Mouse (Mus musculus) liver, postnatal 0 days (tissue): ENCODE measurements at regions not wholly inside any gene's neighbourhood (a gene's known extent, or its start where the extent isn't known, plus 50 kb on each side); places are given as distances from the start of the nearest gene placed in this dataset.

Experiments
- ATAC-seq: fragments of 200-750 bp; cut with Nextera tagmentation; 2 replicates; pipeline ENCODE4 v1.8.0; 2017; ENCODE audit warnings: mild to moderate bottlenecking, moderate library complexity
- DNase-seq: peaks from one replicate; pipeline ENCODE4 v3.0.0-alpha.2; 2016
- H3K27ac ChIP-seq: fragments of 300-500 bp; sonication (generic); 2 replicates; pipeline ENCODE4 v1.5.1; 2014; ENCODE audit warnings: antibody characterized with exemption, moderate library complexity, mild to moderate bottlenecking, low read depth
- H3K27me3 ChIP-seq: fragments of 300-500 bp; sonication (generic); 2 replicates; pipeline ENCODE4 v1.6.1; 2014; ENCODE audit warnings: low read length, control low read depth, mixed read lengths; ENCODE audit not compliant: insufficient read depth
- H3K36me3 ChIP-seq: fragments of 300-500 bp; sonication (generic); replicated peaks from 2 replicates; pipeline ENCODE4 v1.6.1; 2014; ENCODE audit warnings: mild to moderate bottlenecking, control low read depth, low read length, moderate library complexity, mixed read lengths; ENCODE audit not compliant: insufficient read depth
- H3K4me1 ChIP-seq: fragments of 300-500 bp; sonication (generic); 2 replicates; pipeline ENCODE4 v1.6.1; 2014; ENCODE audit warnings: antibody characterized with exemption, mild to moderate bottlenecking, control low read depth; ENCODE audit not compliant: insufficient read depth
- H3K4me2 ChIP-seq: fragments of 300-500 bp; sonication (generic); 2 replicates; pipeline ENCODE4 v1.6.1; 2014; ENCODE audit warnings: low read depth, mild to moderate bottlenecking, low read length, moderate library complexity, mixed read lengths
- H3K4me3 ChIP-seq: fragments of 300-500 bp; sonication (generic); 2 replicates; pipeline ENCODE4 v1.5.1; 2014; ENCODE audit warnings: low read depth, low read length
- H3K9ac ChIP-seq: fragments of 300-500 bp; sonication (generic); replicated peaks from 2 replicates; pipeline ENCODE4 v1.6.1; 2014; ENCODE audit warnings: mild to moderate bottlenecking, moderate library complexity
- H3K9me3 ChIP-seq: fragments of 300-500 bp; sonication (generic); 2 replicates; pipeline ENCODE4 v1.6.1; 2016; ENCODE audit warnings: mild to moderate bottlenecking, control low read depth, low read length, mixed read lengths
- CTCF ChIP-seq: sonication (generic); IDR thresholded peaks from 2 replicates; pipeline ENCODE4 v1.5.1; 2016; ENCODE audit warnings: antibody characterized with exemption, low read depth
- EP300 ChIP-seq: IDR thresholded peaks from 2 replicates; pipeline ENCODE4 v1.6.1; 2016; ENCODE audit warnings: antibody characterized with exemption, low read depth, mild to moderate bottlenecking
- WGBS: fragments of 180-500 bp; shearing (Covaris S2); extraction: QIAGEN DNeasy Blood & Tissue Kit; methylation state at CpG from one replicate; pipeline ENCODE4 v1.1.7; 2014; ENCODE audit not compliant: insufficient replicate concordance; 5-methylcytosine and 5-hydroxymethylcytosine counted together

DNA sequence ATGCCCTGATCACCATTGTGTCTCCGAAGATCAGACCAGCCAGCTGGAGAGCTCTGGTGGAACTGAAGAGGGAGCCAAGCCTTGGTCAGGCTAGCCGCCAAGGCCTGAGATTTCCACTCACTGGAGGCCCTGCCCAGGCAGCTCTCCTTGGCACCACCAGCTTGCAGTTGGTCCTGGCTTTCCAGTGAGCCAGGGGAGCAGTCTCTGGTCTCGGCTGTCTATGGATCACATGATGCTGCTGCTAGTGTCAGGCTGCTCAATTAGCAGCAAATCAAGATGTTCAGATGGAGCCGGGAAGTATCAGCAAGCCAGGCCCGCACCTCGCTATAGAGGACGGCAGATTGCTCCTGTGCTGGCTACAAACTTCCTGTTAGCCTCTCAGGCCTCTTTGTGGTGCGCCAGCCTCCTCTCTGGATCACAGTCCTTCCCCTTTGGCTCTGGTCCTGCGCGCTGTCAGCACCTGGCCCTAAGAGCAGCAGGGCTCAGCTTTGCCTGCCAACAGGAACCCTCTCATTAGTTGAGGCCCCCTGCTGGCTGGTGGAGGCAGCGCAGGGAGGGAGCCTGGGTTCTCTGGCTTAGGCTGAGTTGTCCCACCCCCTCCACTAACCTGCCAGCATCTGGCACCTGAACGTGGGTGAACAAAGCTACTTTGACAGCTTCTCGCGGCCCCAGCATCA lies 174.8 kb upstream of the Ntm start:
- Histone ChIP-seq H3K4me1 (no peaks in the 10 kb centered on the region), H3K4me3 (no peak overlapping the region), H3K9ac (no peak overlapping the region), H3K27ac (no peak overlapping the region), H3K4me2 (no peak overlapping the region), H3K9me3 (no peaks in the 10 kb centered on the region), H3K36me3 (no peaks in the 10 kb centered on the region), H3K27me3 (no peaks in the 10 kb centered on the region)
- DNase-seq (peak; percentile 82), ATAC-seq (peak; percentile 56)
- TF ChIP-seq CTCF (peak; percentile 83), EP300 (no peak)
- whole genome bisulfite sequencing: 22% methylated on average over 14 of the region's 14 CpGs

DNA sequence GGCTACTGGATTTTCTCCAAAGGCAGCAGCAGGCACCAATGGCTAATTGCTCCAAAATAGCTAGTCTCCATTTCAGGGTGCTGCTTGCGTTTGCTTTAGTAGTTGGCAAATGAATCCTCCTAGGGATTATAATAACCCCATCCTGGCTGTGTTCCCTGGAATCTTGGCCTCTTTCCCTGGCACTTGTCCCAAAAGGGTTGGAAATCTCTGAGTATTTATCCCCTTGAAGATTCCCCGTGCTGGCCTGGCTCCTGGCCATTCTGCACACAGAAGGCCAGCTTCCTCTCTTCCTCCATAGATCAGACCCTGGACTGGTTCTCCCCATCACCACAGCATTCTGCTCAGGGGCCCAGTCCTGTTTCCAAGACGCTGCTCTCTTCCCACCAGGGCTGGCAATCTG lies 177.2 kb upstream of the Ntm start:
- H3K27me3 ChIP-seq: no peaks in the 10 kb centered on the region
- no peak overlapping the region for H3K9ac ChIP-seq
- no peaks in the 10 kb centered on the region for H3K36me3 ChIP-seq
- TF ChIP-seq EP300 (no peak), CTCF (no peak)
- ATAC-seq (no peak), DNase-seq (peak; percentile 19)
- H3K27ac ChIP-seq: no peak overlapping the region
- H3K4me3 ChIP-seq: no peak overlapping the region
- H3K9me3 ChIP-seq: no peaks in the 10 kb centered on the region
- no peaks in the 10 kb centered on the region for H3K4me1 ChIP-seq
- no peak overlapping the region for H3K4me2 ChIP-seq
- WGBS: 51% methylated on average over 3 of the region's 3 CpGs

DNA sequence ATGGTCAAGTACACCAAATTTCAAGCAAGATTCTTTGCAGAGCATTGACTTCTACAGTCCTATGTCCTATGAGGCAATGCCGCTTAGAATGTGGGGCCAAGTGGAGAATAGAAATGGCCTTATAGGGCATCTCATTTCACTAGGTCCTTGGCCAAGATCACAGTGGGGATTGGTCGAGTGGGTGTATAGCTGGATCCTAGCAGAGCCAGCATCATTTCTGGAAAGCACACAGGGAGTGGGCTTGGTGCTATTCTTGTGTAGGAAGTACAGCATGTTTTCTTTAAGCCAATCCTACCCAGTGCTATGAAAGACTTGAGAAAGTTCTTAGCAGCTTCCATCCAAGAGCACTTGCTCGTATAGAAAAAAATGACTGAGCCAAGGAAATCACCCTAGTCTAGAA lies 178.2 kb upstream of the Ntm start:
- Histone ChIP-seq H3K4me3 (no peak overlapping the region), H3K4me2 (no peak overlapping the region), H3K9me3 (no peaks in the 10 kb centered on the region), H3K9ac (no peak overlapping the region), H3K4me1 (no peaks in the 10 kb centered on the region), H3K36me3 (no peaks in the 10 kb centered on the region), H3K27me3 (no peaks in the 10 kb centered on the region), H3K27ac (no peak overlapping the region)
- DNase-seq (no peak), ATAC-seq (no peak)
- TF ChIP-seq EP300: no peak
- TF ChIP-seq CTCF: no peak
- WGBS: 69% methylated on average over 3 of the region's 3 CpGs

DNA sequence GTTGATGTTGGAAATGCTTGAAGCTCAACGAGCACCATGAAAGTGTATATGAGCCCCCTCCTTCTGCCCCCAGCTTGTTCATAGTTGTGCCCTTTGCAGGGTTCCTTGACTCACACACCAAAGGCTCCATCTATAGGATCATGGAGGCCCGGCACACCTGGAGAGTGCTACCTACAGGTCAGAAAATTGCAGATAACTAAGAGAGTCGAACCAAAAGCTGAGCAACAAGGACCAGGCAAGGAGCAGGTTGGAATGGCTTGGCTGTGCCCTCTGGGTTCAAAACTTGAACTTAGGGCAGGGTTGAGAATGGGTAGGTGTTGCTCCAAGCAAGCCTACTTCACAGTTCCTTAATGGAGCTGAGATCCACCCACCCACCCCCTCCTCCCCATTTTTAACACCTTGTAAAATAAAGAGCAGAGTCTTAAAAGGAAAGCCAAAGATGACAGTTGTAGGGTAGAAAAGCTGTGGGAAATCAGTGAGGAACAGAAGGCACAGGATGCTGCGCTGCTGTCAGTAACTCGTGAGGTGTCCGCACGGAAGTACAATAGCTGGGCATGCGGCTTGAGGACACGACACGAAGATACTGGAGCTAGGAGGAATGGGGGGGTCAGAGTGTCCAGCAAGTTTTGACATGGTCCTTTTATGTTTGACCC lies 180.0 kb upstream of the Ntm start:
- no peak for DNase-seq
- Histone ChIP-seq H3K4me3 (no peak overlapping the region), H3K9ac (no peak overlapping the region), H3K4me1 (no peaks in the 10 kb centered on the region), H3K9me3 (no peaks in the 10 kb centered on the region), H3K36me3 (no peaks in the 10 kb centered on the region), H3K27me3 (no peaks in the 10 kb centered on the region), H3K4me2 (no peak overlapping the region), H3K27ac (no peak overlapping the region)
- TF ChIP-seq CTCF (no peak), EP300 (no peak)
- ATAC-seq: no peak
- WGBS: 79% methylated on average over 10 of the region's 10 CpGs

DNA sequence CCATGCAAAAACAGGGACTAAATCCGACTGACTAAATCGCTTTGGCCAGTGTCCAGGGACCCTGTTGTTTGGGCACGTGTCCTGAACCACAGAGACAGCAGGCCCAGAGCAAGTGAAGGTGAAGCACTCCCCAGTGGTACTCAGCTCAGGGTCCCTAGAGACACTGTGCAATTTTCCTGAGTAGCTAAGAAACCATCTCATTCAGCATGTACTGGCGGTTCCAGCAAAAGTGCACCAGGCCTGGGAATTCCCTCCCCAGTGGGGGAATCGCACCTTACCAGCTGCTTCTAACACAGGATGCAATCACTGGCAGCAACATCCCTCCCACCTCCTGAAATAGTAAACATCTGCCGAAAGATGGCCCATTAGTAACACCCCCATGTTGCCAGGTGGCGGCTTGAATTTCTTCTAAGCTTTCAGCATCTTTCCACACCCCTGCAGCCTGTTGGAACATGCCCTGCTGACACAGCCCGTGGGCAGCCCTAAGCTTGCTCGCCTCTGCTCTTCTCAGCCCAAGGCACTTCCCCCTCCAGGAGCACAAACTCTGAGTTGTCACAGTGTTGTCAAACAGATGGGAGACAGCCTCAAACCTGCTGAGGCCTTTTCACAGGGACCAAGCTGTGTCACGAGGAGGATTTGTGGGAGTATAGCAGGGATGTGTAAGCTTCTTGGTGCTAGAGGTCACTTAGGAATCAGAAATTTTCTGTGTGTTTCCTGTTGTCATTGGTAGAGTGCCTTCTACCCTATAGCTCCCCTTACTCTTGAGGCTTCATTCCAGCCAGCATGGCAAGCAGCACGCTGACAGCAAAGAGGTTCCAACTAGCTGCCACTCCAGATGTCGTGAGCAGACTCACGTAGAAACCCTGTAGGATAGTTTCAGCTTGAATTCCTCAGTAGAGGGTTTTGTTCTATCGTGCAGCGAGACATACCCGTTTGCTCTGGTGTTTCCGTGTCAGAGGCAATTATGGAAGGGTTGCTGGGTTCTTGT lies 186.8 kb upstream of the Ntm start:
- no peaks in the 10 kb centered on the region for H3K4me1 ChIP-seq
- no peak for DNase-seq
- no peaks in the 10 kb centered on the region for H3K27me3 ChIP-seq
- TF ChIP-seq CTCF (no peak), EP300 (no peak)
- H3K27ac ChIP-seq: no peak overlapping the region
- no peak overlapping the region for H3K4me3 ChIP-seq
- 44% methylated on average over 17 of the region's 17 CpGs for WGBS
- H3K9me3 ChIP-seq: no peaks in the 10 kb centered on the region
- H3K4me2 ChIP-seq: no peak overlapping the region
- no peak for ATAC-seq
- H3K36me3 ChIP-seq: no peaks in the 10 kb centered on the region
- no peak overlapping the region for H3K9ac ChIP-seq

DNA sequence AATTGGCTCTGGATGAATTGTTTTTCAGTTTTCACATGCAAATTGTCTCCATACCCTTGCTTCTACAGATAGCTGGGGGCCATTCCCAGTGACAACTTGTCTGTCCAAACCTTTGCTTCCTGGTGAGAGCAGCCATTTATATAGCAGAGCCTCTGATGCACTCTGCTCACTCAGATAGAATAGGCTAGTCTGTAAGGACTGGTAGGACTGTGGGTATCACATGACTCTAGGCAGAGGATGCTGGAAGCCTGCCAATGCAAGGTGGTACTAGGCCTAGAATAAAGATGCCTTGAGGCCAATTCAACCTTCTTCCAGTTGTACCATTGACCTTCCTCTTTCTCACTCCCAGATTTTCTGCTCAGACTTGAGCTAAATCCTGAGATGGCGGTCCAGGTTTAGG lies 188.2 kb upstream of the Ntm start:
- ATAC-seq: no peak
- H3K4me2 ChIP-seq: no peak overlapping the region
- H3K36me3 ChIP-seq: no peaks in the 10 kb centered on the region
- TF ChIP-seq EP300 (no peak), CTCF (no peak)
- no peak overlapping the region for H3K27ac ChIP-seq
- no peaks in the 10 kb centered on the region for H3K27me3 ChIP-seq
- 87% methylated on average over 1 of the region's 1 CpGs for WGBS
- H3K9me3 ChIP-seq: no peaks in the 10 kb centered on the region
- no peak for DNase-seq
- no peaks in the 10 kb centered on the region for H3K4me1 ChIP-seq
- H3K4me3 ChIP-seq: no peak overlapping the region
- H3K9ac ChIP-seq: no peak overlapping the region
